Mouse (Mus musculus) ES-Bruce4 (cell line): ENCODE measurements around the gene Scn2a. TPM values are rescaled to one million over a fixed set of nuclear protein-coding genes. Genes with fewer than 3 reads are reported as not detected.

Experiments used
- H3K27ac ChIP-seq: 2 replicates; pipeline ENCODE4 v1.5.1; 2012; ENCODE audit warnings: low read length, inconsistent platforms; ENCODE audit not compliant: insufficient read depth
- H3K27me3 ChIP-seq: 2 replicates; pipeline ENCODE4 v1.6.1; 2012; ENCODE audit warnings: mild to moderate bottlenecking, low read length, inconsistent platforms; ENCODE audit not compliant: control insufficient read depth, poor library complexity, insufficient read depth, severe bottlenecking
- H3K36me3 ChIP-seq: 2 replicates; pipeline ENCODE4 v1.6.1; 2012; ENCODE audit warnings: inconsistent platforms, mild to moderate bottlenecking, low read length, moderate library complexity; ENCODE audit not compliant: control insufficient read depth, poor library complexity, insufficient read depth, severe bottlenecking
- H3K4me1 ChIP-seq: one replicate; pipeline ENCODE4 v1.8.1; 2011; ENCODE audit warnings: low read length; ENCODE audit not compliant: control insufficient read depth, insufficient read depth
- H3K4me3 ChIP-seq: 2 replicates; pipeline ENCODE4 v1.5.1; 2011; ENCODE audit warnings: low read depth, mild to moderate bottlenecking, low read length
- H3K9ac ChIP-seq: 2 replicates; pipeline ENCODE4 v1.6.1; 2012; ENCODE audit warnings: low read depth, mild to moderate bottlenecking, inconsistent platforms; ENCODE audit not compliant: poor library complexity, severe bottlenecking
- H3K9me3 ChIP-seq: replicated peaks from 2 replicates; pipeline ENCODE4 v1.6.1; 2012; ENCODE audit warnings: mild to moderate bottlenecking, low read length, inconsistent platforms; ENCODE audit not compliant: control insufficient read depth, poor library complexity, insufficient read depth, severe bottlenecking
- CTCF ChIP-seq: IDR thresholded peaks from one replicate; pipeline ENCODE4 v1.8.1; 2011; ENCODE audit warnings: low read depth, low read length
- EP300 ChIP-seq: IDR thresholded peaks from 2 replicates; pipeline ENCODE4 v1.6.1; 2011; ENCODE audit warnings: low read depth, low read length; ENCODE audit not compliant: insufficient read depth
- POLR2A ChIP-seq: IDR thresholded peaks from one replicate; pipeline ENCODE4 v1.8.1; 2011; ENCODE audit warnings: low read length; ENCODE audit not compliant: insufficient read depth
- polyA plus RNA-seq: library from polyadenylated mRNA; stranded (reverse); fragments of >200 nt; gene quantifications from 2 replicates; pipeline ENCODE4 v1.2.4, GENCODE M21; 2011; ENCODE audit warnings: low read depth; ENCODE audit not compliant: missing spikeins, insufficient read depth, insufficient read length

Gene Scn2a
- polyA plus RNA-seq, 1 experiment, result 1.5 TPM

DNA sequence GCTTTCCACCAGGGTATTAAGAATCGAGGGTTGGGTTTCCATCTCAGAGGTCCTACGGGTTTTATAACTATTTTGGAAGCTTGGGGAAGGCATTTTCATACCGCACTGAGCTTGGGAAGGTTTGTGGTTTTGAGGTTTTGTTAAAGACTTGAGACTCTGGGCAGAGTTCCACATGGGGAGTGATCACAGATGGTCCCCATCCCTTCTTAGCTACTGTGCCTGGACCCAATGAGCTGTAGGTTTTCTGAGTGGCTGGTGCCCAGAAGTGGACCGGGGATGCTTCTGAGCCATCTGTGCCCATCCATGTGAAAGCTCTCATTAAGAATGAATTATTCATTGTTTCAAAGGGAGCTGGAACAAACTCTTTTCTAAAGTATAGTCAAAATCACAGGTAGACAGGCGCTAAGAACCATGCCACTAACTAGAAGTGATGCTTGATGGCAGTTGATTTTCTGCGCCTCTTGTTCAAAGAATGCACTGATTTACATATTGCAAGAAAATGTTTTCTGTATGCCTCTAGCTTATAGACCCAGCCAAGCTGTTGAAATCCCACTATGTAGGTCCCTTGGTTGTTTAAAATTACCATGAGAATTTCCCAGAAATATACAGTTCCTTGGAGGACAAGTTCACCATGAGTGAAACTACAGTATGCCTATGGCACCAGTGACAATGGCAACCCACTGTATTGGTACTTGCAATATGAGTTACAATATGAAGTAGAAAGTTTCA, 70.0 kb downstream of the Scn2a start:
- Histone ChIP-seq H3K9me3 (no peaks in the 10 kb centered on the region), H3K9ac (no peak overlapping the region), H3K36me3 (no peaks in the 10 kb centered on the region), H3K27ac (no peak overlapping the region), H3K27me3 (no peaks in the 10 kb centered on the region), H3K4me3 (no peak overlapping the region), H3K4me1 (no peaks in the 10 kb centered on the region)
- TF ChIP-seq EP300 (no peak), POLR2A (no peak), CTCF (no peak)

DNA sequence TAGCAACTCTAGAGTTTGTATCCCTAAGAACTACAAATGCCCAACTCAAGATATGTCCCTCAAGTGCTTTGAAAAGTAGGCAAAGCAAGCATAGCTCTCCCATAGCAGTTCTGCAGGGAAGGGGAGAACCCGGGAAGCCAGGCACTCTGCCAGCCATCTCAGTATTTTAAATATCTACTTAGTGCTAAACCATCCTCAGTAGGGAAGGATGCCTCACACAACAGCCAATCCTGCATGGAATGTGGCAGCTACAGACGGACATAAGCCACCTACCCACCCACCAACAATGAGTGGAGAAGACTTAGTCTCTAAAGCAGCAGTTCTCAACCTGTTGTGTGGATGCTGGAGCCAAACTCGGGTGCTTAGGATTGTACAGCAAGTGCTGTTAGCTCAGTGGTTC, 73.9 kb downstream of the Scn2a start:
- Histone ChIP-seq H3K36me3 (no peaks in the 10 kb centered on the region), H3K27ac (no peak overlapping the region), H3K9me3 (no peaks in the 10 kb centered on the region), H3K4me1 (no peaks in the 10 kb centered on the region), H3K4me3 (no peak overlapping the region), H3K9ac (no peak overlapping the region), H3K27me3 (no peaks in the 10 kb centered on the region)
- TF ChIP-seq POLR2A, result no peak

DNA sequence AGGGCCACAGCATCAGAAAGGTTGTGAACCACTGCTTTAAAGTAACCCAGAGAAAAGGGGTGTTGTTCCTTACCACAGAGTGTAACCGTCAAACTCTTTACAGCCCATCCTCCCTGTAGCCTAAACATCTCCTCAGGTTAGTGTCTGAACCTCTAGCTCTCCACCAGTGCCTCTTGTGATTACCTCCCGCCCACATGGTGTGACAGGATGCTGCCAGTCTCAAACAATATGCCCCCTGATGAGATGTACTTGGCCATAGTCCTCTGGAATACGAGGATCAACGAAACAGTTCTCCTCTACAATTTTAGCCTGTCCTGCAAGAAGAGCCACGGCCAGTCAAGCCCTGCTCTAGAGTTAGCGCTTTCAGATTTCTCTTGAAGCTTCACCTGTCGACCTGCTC, 74.5 kb downstream of the Scn2a start:
- no peaks in the 10 kb centered on the region for H3K4me1 ChIP-seq
- H3K9ac ChIP-seq, result no peak overlapping the region
- H3K9me3 ChIP-seq, result no peaks in the 10 kb centered on the region
- H3K4me3 ChIP-seq, result no peak overlapping the region
- TF ChIP-seq POLR2A, result no peak
- no peak for TF ChIP-seq EP300
- TF ChIP-seq CTCF, result no peak
- no peak overlapping the region for H3K27ac ChIP-seq
- H3K27me3 ChIP-seq, result no peaks in the 10 kb centered on the region
- no peaks in the 10 kb centered on the region for H3K36me3 ChIP-seq

DNA sequence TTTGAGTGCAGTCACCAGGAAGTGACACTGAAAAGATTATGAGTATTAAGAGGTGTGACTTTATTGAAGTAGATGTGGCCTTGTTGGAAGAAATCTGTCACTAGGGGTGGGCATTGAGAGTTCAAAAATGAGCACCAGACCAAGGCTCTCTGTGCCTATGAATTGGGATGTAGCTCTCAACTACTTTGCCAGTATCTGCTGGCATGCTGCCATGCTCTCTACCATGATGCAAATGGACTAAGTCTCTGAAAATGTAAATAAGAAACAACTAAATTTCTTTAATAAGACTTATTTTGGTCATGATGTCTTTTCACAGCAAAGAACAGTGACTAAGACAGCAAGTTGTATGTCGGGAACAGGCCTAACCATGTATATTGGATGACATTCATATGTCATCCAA, 79.7 kb downstream of the Scn2a start:
- no peak for TF ChIP-seq EP300
- no peak for TF ChIP-seq POLR2A
- H3K4me3 ChIP-seq, result no peak overlapping the region
- no peaks in the 10 kb centered on the region for H3K4me1 ChIP-seq
- no peaks in the 10 kb centered on the region for H3K36me3 ChIP-seq
- H3K9ac ChIP-seq, result no peak overlapping the region
- no peaks in the 10 kb centered on the region for H3K27me3 ChIP-seq
- H3K27ac ChIP-seq, result no peak overlapping the region
- H3K9me3 ChIP-seq, result no peaks in the 10 kb centered on the region

DNA sequence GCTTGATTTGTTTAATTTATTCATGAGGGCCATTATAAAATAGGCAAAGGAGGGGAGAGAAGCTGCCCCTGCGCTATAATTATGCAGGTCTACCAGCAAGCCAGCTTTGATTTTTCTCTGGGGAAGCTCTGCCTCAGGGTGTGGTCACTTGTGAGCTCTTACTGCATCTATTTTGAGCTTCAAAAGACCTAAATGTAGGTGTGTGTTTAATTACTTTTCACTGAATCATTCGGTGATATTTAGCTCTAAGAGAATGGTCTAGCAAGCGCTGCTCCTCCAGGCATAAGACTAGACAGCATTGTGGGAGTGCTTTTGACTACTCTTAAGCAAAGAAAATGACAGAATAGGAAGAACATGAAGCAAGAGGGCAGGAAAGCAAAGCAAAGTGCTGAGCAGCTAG, 80.6 kb downstream of the Scn2a start:
- H3K27me3 ChIP-seq, result no peaks in the 10 kb centered on the region
- H3K36me3 ChIP-seq, result no peaks in the 10 kb centered on the region
- H3K27ac ChIP-seq, result no peak overlapping the region
- no peak overlapping the region for H3K9ac ChIP-seq
- no peaks in the 10 kb centered on the region for H3K4me1 ChIP-seq
- TF ChIP-seq POLR2A (no peak), CTCF (no peak), EP300 (no peak)
- no peak overlapping the region for H3K4me3 ChIP-seq
- no peaks in the 10 kb centered on the region for H3K9me3 ChIP-seq

DNA sequence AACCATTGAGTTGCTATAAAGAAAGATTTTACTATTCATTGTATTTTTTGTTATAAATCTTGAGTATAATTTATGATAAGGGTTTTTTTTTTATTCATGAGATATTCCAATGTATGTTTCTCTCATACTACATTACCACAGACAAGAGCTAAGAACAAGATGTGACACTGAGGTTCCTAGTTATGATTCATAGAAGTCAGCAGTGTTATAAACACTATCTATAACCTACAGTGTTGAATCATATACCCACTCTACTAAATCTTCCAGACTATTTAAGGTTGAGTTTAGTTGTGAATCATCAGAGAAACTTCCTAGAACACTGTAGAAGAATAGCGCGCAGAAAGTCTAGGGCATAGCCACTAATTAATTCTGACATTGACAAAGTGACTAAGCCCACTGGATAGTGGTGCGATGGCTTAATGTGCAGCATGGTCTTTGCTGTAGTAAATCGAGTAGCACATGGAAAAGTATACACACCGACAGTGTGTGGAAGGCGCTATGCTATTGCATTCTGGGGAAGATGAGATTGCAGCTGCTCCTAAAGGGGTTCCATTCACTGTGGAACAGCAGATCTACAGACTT, 101.7 kb downstream of the Scn2a start:
- Histone ChIP-seq H3K36me3 (no peaks in the 10 kb centered on the region), H3K4me1 (no peaks in the 10 kb centered on the region), H3K4me3 (no peak overlapping the region), H3K27ac (no peak overlapping the region), H3K27me3 (no peaks in the 10 kb centered on the region), H3K9me3 (no peaks in the 10 kb centered on the region), H3K9ac (no peak overlapping the region)
- no peak for TF ChIP-seq POLR2A
- TF ChIP-seq CTCF, result no peak
- TF ChIP-seq EP300, result no peak
